Mouse (Mus musculus): ENCODE data around the gene Gm7102. TPM values are rescaled to one million over a fixed set of nuclear protein-coding genes. Genes with fewer than 3 reads are reported as not detected.

Gm7102 gene
- not detected in 2 replicates for polyA plus RNA-seq (2012; rRNA removed; ENCODE audit: low replicate concordance)

DNA sequence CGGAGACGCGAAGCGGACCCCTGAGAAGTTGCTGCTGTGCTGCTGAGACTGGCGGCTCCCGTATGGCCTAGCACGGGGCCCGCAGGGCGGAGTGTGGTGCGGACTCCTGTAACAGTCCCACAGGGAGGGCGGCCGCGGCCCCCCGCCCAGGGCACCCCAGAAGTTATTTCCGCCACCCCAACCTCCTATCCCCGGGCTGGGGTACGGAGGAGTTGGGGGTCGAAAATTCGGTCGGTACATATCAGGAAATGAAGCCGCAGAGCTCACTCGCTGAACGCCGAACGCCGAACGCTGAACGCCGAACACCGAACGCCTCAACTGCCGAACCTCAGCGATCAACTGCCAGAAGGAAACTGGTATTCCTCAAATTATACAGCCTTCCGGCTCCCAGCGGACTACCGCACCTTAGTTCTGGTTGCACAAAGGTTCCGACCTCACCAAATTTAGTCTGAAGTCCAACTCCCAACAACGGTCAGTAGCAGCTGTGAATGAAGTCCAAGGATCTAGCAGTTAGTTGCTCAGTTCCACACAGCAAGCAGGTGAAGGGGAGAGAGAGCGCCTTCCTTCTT is at the start of gene Gm7102:
Gene Gm7102, minus strand, starts transcription at position 554 of the 569 bp plus-strand sequence.

GRCm38 (mm10) chr19:61183590-61183989 is 7.5 kb upstream of the Gm7102 start, which contains the start of gene Gm6020:
Gm6020 (plus strand) TSS chr19:61183890.

GRCm38 (mm10) chr19:61140342-61141206 is 35.5 kb downstream of the Gm7102 start, which contains the start of gene Zfp950:
Zfp950 (minus strand) TSS chr19:61140840.

Other genes starting within 250 kb of the Gm7102 start
- gene Zfp950, start 35.5 kb downstream of the Gm7102 start, polyA plus RNA-seq (2012; rRNA removed; ENCODE audit: low replicate concordance): 3.7 and 10.9 TPM in 2 replicates
- gene Gm6020, start 7.6 kb upstream of the Gm7102 start, polyA plus RNA-seq (2012; rRNA removed; ENCODE audit: low replicate concordance): not detected in 2 replicates
- 258 and 487 TPM in 2 replicates for gene Csf2ra, start 52.1 kb upstream of the Gm7102 start, polyA plus RNA-seq (2012; rRNA removed; ENCODE audit: low replicate concordance)
- not detected in 2 replicates for gene Gm21060, start 120.8 kb upstream of the Gm7102 start, polyA plus RNA-seq (2012; rRNA removed; ENCODE audit: low replicate concordance)

Measured in mammary gland, adult 2 months (tissue).